Mouse (Mus musculus) myocyte (in vitro differentiated cells): ENCODE results near the gene Abcf1.

Source experiments
- E2F4 ChIP-seq: IDR thresholded peaks from one replicate; pipeline ENCODE4 v1.6.1; 2011; ENCODE audit warnings: mild to moderate bottlenecking, control low read depth, moderate library complexity; ENCODE audit not compliant: insufficient read depth
- MAX ChIP-seq: IDR thresholded peaks from one replicate; pipeline ENCODE4 v1.6.1; 2011; ENCODE audit warnings: low read depth, mild to moderate bottlenecking, control low read depth
- MYOD1 ChIP-seq, 3 experiments: IDR thresholded peaks; one replicate each; pipeline ENCODE4 v1.6.1; 2011; ENCODE audit warnings: control low read depth in 2 of 3, low read depth in 2 of 3, mild to moderate bottlenecking in 2 of 3, moderate library complexity in 1 of 3; ENCODE audit not compliant: insufficient read length in 2 of 3, control insufficient read depth in 1 of 3
- MYOG ChIP-seq, 3 experiments: IDR thresholded peaks; one replicate each; pipeline ENCODE4 v1.6.1; 2011; ENCODE audit warnings: control low read depth in 2 of 3, low read depth in 2 of 3, mild to moderate bottlenecking in 2 of 3; ENCODE audit not compliant: insufficient read length in 2 of 3, control insufficient read depth in 1 of 3, insufficient read depth in 1 of 3
- POLR2A ChIP-seq: IDR thresholded peaks from one replicate; pipeline ENCODE4 v1.6.1; 2011; ENCODE audit warnings: low read depth, mild to moderate bottlenecking, control low read depth, moderate library complexity; ENCODE audit not compliant: insufficient read length
- POLR2AphosphoS2 ChIP-seq: IDR thresholded peaks from one replicate; pipeline ENCODE4 v1.6.1; 2011; ENCODE audit warnings: low read depth, control low read depth; ENCODE audit not compliant: insufficient read length
- SRF ChIP-seq: IDR thresholded peaks from one replicate; pipeline ENCODE4 v1.6.1; 2011; ENCODE audit warnings: low read depth; ENCODE audit not compliant: control insufficient read depth, insufficient read length
- USF1 ChIP-seq: IDR thresholded peaks from one replicate; pipeline ENCODE4 v1.6.1; 2011; ENCODE audit warnings: low read depth, mild to moderate bottlenecking, control low read depth, moderate library complexity

DNA sequence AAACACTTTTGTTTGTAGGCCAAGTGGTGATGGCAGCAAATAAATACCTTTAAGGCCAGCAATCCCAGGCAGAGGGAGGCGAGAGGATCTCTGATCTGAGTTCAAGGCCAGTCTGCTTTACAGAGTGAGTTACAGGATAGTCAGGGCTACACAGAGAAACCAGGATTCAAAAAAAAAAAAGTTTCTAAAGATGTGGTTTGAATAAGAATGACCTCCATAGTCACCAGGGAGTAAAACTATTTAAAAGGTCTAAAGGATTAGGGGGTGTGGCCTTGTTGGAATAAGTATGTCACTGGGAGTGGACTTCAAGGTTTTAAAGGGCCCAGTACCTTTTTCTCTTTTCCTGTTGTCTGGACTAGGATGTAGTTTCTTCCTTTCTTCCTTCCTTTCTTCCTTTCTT, 29.6 kb downstream of the Abcf1 start:
- TF ChIP-seq E2F4 (no peak), USF1 (no peak), POLR2A (no peak), SRF (no peak), POLR2AphosphoS2 (no peak), MAX (no peak), MYOG (IDR thresholded peaks at IDR 0.05; ENCODE audit: control insufficient read depth in 1 of 3, insufficient read depth in 1 of 3, insufficient read length in 2 of 3, low read depth in 2 of 3) (no peak), MYOD1 (IDR thresholded peaks at IDR 0.05; ENCODE audit: control insufficient read depth in 1 of 3, insufficient read length in 2 of 3, low read depth in 2 of 3) (no peak)
